Mouse (Mus musculus): ENCODE measurements at regions not wholly inside any gene's neighbourhood (a gene's known extent, or its start where the extent isn't known, plus 50 kb on each side); places are given as distances from the start of the nearest gene placed in this dataset.

- Histone ChIP-seq H3K27ac (ENCODE audit: low read depth, low read length) (no peak overlapping the region), H3K9ac (ENCODE audit: low read length) (no peak overlapping the region), H3K4me3 (ENCODE audit: low read depth, low read length) (no peak overlapping the region), H3K36me3 (ENCODE audit: control insufficient read depth, insufficient read depth, low read length) (no peaks in the 10 kb centered on the region), H3K4me2 (ENCODE audit: low read depth, low read length, severe bottlenecking) (no peak overlapping the region), H3K27me3 (ENCODE audit: control insufficient read depth, insufficient read depth, low read length) (no peaks in the 10 kb centered on the region), H3K4me1 (replicated peaks; ENCODE audit: control insufficient read depth, insufficient read depth, low read length) (no peaks in the 10 kb centered on the region), H3K9me3 (ENCODE audit: control insufficient read depth, low read length) (no peaks in the 10 kb centered on the region)
- WGBS = 77% methylated on average over 6 of the region's 6 CpGs
- DNase-seq (ENCODE audit: low spot score) (no peak), ATAC-seq (replicated peaks; ENCODE audit: low FRiP score) (no peak)
These were observed 80.5 kb upstream of the Pum3 start for GRCm38 (mm10) chr19:27509956-27510639.

DNA sequence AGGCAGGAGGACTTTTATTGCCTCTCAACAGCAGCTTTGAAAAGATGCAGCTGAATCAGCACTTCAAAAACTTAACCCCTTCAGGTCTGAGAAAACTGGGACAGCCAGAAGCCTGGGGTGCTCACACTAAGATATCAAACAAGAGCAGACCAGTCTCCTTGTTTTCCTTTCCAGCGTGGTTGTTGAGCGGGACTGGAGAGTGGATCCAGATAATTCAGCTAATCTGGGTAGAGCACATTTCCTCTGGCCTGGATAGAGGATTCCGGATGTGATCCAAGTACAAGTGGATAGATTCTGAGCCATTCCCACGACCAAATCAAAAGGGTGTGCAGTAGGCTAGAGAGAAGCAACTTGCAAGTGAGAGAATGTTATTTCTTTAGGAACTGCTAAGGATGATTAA is 68.7 kb upstream of the Pum3 start:
- Histone ChIP-seq H3K9ac (ENCODE audit: low read length) (no peak overlapping the region), H3K27me3 (ENCODE audit: control insufficient read depth, insufficient read depth, low read length) (no peaks in the 10 kb centered on the region), H3K4me3 (ENCODE audit: low read depth, low read length) (no peak overlapping the region), H3K9me3 (ENCODE audit: control insufficient read depth, low read length) (no peaks in the 10 kb centered on the region), H3K4me2 (ENCODE audit: low read depth, low read length, severe bottlenecking) (no peak overlapping the region), H3K27ac (ENCODE audit: low read depth, low read length) (no peak overlapping the region), H3K36me3 (ENCODE audit: control insufficient read depth, insufficient read depth, low read length) (no peaks in the 10 kb centered on the region), H3K4me1 (replicated peaks; ENCODE audit: control insufficient read depth, insufficient read depth, low read length) (no peaks in the 10 kb centered on the region)
- DNase-seq (ENCODE audit: low spot score) (no peak), ATAC-seq (replicated peaks; ENCODE audit: low FRiP score) (no peak)
- WGBS = 86% methylated on average over 4 of the region's 4 CpGs

GRCm38 (mm10) chr19:27492468-27492867 is 62.8 kb upstream of the Pum3 start:
- H3K4me1 ChIP-seq (replicated peaks; ENCODE audit: control insufficient read depth, insufficient read depth, low read length) = no peaks in the 10 kb centered on the region
- ATAC-seq (replicated peaks; ENCODE audit: low FRiP score) (no peak), DNase-seq (ENCODE audit: low spot score) (no peak)

DNA sequence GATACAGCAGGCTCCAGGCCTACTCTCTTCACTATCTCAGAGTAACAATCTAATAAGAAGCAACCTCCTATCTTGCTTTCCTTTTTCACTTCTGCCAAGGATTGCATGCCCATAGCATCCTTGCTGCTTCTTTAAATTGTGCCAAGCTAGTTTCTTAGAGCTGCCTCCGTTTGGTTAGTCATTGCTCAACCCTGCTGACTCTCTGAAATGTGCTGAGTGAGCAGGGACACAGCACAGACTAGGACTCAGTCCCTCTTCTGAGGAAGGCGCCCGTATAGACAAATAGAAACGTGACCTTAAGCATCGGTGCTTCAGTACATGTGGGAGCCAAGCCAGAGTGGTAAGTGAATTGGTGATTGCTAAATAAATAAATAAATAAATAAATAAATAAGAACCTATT is 62.2 kb upstream of the Pum3 start:
- 93% methylated on average over 5 of the region's 5 CpGs for WGBS
- H3K36me3 ChIP-seq (ENCODE audit: control insufficient read depth, insufficient read depth, low read length) = no peaks in the 10 kb centered on the region
- H3K4me1 ChIP-seq (replicated peaks; ENCODE audit: control insufficient read depth, insufficient read depth, low read length) = no peaks in the 10 kb centered on the region
- DNase-seq (ENCODE audit: low spot score) (no peak), ATAC-seq (replicated peaks; ENCODE audit: low FRiP score) (no peak)
- no peak overlapping the region for H3K9ac ChIP-seq (ENCODE audit: low read length)
- H3K27me3 ChIP-seq (ENCODE audit: control insufficient read depth, insufficient read depth, low read length) = no peaks in the 10 kb centered on the region
- H3K4me2 ChIP-seq (ENCODE audit: low read depth, low read length, severe bottlenecking) = no peak overlapping the region
- no peaks in the 10 kb centered on the region for H3K9me3 ChIP-seq (ENCODE audit: control insufficient read depth, low read length)
- H3K27ac ChIP-seq (ENCODE audit: low read depth, low read length) = no peak overlapping the region
- H3K4me3 ChIP-seq (ENCODE audit: low read depth, low read length) = no peak overlapping the region

More at GRCm38 (mm10) chr19:27492468-27492867, 62.8 kb upstream of the Pum3 start:
- Histone ChIP-seq H3K9ac (ENCODE audit: low read length) (no peak overlapping the region), H3K4me3 (ENCODE audit: low read depth, low read length) (no peak overlapping the region), H3K27ac (ENCODE audit: low read depth, low read length) (no peak overlapping the region), H3K4me2 (ENCODE audit: low read depth, low read length, severe bottlenecking) (no peak overlapping the region), H3K9me3 (ENCODE audit: control insufficient read depth, low read length) (no peaks in the 10 kb centered on the region), H3K36me3 (ENCODE audit: control insufficient read depth, insufficient read depth, low read length) (no peaks in the 10 kb centered on the region), H3K27me3 (ENCODE audit: control insufficient read depth, insufficient read depth, low read length) (no peaks in the 10 kb centered on the region)
- WGBS = 93% methylated on average over 8 of the region's 8 CpGs

- Histone ChIP-seq H3K9ac (ENCODE audit: low read length) (no peak overlapping the region), H3K4me3 (ENCODE audit: low read depth, low read length) (no peak overlapping the region), H3K36me3 (ENCODE audit: control insufficient read depth, insufficient read depth, low read length) (no peaks in the 10 kb centered on the region), H3K4me1 (replicated peaks; ENCODE audit: control insufficient read depth, insufficient read depth, low read length) (no peaks in the 10 kb centered on the region), H3K27ac (ENCODE audit: low read depth, low read length) (no peak overlapping the region), H3K9me3 (ENCODE audit: control insufficient read depth, low read length) (no peaks in the 10 kb centered on the region), H3K4me2 (ENCODE audit: low read depth, low read length, severe bottlenecking) (no peak overlapping the region), H3K27me3 (ENCODE audit: control insufficient read depth, insufficient read depth, low read length) (no peaks in the 10 kb centered on the region)
- WGBS = 78% methylated on average over 4 of the region's 4 CpGs
- ATAC-seq (replicated peaks; ENCODE audit: low FRiP score) (no peak), DNase-seq (ENCODE audit: low spot score) (no peak)
These were observed 59.4 kb upstream of the Pum3 start for GRCm38 (mm10) chr19:27489053-27489452.

All from forebrain, embryonic 11.5 days (tissue).